Mouse (Mus musculus) hindlimb bud, embryonic 11.5 days (tissue): ENCODE measurements around the gene Ugt1a9.
"Not testable (repeated sequence)": the region's sequence is repeated elsewhere in the genome, so short reads cannot be mapped to it uniquely, and the experiment has no call there.

Experiments
- DNase-seq: peaks from one replicate; pipeline ENCODE4 v3.0.0-alpha.2; 2012; ENCODE audit warnings: low read depth, low spot score; ENCODE audit errors: extremely low spot score

Gene Ugt1a9

DNA sequence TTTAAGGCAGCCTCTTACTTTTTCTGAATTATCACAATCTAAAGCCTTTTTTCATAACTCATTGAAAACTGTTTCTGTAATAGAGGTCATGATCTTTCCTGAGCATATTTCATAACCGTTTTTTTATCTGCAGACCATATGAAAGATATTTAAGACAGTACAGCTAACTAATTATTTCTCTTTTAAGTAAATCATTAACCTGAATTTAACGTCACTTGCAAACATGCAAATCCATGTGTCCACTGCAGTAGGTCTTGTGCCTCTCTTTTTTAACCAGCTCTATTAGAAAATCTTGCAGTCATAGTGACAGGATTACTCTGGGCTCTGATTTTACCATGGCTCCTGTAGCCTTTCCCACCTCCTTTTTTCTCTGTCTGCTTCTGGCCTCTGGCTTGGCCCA, at the start of gene Ugt1a9:
Gene Ugt1a9, plus strand, starts transcription at position 306 of the 400 bp plus-strand sequence.
- DNase-seq = no peak

DNA sequence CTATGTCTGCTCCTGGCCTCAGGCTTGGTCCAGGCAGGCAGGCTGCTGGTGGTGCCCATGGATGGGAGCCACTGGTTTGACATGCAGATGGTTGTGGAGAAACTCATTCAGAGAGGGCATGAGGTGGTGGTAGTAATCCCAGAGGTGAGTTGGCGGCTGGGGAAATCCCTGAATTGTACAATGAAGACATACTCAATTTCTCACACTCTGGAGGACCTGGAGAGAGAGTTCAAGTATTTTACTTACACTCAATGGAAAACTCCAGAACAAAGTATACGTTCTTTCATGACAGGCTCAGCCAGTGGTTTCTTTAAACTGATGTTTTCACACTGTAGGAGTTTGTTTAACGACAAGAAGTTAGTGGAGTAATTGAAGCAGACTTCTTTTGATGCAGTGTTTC, 45.4 kb upstream of the Ugt1a9 start:
- DNase-seq = not testable (repeated sequence)

DNA sequence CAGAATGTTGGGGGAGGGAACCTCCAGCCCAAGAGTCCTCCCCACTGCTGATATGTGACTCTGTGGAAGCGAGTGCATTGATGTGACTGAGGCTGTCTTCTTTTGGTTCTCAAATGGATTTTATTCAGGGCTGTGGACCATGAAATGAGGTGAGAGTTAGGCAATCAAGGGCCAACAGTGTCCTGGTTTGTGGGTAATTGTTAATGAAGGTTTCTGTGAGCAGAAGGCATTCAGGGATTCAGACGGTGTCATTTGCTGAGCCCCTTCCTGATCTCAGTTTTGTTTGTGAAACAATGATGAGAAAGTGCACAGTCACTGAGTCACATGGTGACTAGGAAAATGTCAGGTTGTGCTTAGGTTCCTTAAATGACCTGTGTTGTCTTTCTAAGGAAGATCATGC, 27.6 kb upstream of the Ugt1a9 start:
- not testable (repeated sequence) for DNase-seq

DNA sequence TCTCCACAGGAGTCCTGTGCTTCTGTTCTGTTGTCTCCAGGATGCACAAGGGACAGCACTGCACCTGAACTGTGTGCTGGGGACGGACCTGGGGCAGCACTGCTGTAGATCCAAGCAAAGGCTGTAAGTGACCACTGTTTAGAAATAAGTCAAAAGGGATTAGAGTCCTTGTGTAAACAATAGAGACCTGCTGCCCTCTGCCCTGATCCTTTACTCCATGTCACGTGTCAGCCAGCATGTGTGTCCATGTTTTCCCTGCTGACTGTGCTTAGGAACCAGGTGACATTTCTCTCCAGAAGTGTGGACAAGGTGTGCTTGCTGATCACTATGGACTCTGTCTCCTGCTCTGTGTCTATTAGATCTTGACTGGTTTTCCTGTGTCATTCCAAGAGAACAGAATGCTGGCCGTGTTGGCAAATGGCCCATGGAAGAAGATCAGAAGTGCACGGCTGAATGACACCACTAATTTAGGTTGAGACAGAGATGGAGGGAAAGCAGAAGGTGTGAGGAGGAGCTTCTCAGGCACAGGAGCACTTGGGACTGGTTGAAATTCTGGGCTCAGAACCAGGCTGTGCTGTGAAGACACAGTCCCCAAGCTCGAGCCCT, 25.7 kb upstream of the Ugt1a9 start:
- not testable (repeated sequence) for DNase-seq

DNA sequence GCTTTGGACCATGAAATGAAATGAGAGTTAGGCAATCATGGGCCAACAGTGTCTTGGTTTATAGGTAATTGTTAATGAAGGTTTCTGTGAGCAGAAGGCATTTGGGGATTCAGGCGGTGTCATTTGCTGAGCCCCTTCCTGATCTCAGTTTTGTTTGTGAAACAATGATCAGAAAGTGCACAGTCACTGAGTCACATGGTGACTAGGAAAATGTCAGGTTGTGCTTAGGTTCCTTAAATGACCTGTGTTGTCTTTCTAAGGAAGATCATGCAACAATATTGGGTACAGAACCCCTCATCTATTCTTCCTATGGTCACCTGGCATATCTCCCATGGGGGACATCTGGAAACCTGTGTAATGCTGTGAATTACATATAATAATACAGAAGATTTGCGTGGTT, 23.2 kb upstream of the Ugt1a9 start:
- not testable (repeated sequence) for DNase-seq

DNA sequence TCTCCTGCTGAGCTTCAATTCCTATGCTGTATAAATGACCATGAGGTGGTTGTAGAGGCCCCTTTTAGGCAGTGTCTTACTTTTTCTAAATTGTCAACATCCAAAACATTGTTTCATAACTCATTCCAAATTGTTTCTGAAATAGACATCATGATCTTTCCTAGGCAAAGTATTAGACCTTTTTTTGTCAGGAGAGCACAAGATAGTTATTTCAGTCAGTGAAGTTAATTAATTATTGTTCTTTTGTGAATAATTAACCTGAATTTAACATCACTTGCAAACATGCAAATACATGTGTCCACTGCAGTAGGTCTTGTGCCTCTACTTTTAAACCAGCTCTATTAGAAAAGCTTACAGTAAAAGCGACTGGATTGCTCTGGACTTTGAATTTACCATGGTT, 15.5 kb upstream of the Ugt1a9 start, which contains the start of gene Ugt1a10:
Gene Ugt1a10, plus strand, starts transcription at position 301 of the 400 bp plus-strand sequence.
- DNase-seq = no peak

DNA sequence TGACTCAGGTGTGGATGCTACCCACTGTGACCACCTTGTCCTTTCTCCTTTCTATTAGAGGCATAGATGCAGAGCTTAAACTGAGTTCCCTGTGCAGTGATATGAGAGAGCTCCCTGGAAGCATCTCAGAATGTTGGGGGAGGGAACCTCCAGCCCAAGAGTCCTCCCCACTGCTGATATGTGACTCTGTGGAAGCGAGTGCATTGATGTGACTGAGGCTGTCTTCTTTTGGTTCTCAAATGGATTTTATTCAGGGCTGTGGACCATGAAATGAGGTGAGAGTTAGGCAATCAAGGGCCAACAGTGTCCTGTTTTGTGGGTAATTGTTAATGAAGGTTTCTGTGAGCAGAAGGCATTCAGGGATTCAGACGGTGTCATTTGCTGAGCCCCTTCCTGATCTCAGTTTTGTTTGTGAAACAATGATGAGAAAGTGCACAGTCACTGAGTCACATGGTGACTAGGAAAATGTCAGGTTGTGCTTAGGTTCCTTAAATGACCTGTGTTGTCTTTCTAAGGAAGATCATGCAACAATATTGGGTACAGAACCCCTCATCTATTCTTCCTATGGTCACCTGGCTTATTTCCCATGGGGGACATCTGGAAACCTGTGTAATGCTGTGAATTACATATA, 4.0 kb upstream of the Ugt1a9 start:
- DNase-seq = not testable (repeated sequence)

DNA sequence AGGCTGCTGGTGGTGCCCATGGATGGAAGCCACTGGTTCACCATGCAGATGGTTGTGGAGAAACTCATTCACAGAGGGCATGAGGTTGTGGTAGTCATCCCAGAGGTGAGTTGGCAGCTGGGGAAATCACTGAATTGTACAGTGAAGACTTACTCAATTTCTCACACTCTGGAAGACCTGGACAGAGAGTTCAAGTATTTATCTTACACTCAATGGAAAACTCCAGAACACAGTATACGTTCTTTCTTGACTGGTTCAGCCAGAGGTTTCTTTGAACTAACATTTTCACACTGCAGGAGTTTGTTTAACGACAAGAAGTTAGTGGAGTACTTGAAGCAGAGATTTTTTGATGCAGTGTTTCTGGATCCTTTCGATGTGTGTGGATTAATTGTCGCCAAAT, 302 bp downstream of the Ugt1a9 start:
- DNase-seq = no peak

DNA sequence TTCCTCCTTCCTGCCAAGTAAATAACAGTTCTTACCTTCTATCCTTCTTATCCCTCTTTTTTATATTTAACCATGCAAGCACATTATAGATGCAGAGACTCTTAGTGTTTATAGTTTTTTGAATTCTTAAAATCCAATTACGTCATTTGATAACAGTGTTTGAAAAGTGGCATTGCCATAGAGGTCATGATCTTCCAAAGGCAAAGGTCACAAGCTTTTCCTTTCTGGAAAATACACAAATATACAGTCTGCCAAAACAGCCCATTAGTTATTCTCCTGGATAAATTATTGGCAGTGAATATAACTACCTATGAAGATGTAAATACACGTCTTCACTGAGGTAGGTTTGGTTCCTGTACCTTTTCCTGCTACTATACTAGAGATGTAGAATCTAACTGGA, 3.9 kb downstream of the Ugt1a9 start:
- DNase-seq = no peak

DNA sequence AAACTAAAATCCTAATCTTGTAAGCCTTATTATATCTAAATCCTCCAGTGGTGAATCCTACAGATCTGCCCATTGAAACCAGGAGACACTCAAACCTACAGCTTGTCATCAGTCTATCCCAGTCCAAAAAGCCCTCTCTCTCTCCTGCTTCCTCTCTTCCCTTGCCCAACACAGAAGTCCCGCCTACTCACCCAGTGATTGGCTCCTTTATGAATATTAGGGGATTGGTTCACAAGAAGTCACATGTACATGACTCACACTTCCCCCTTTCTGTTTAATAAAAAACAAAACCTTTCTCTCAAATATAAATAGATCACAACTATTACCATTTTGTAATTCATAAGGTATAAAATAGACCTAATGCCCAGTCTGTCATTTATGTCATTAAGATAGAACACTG, 6.5 kb downstream of the Ugt1a9 start:
- no peak for DNase-seq

DNA sequence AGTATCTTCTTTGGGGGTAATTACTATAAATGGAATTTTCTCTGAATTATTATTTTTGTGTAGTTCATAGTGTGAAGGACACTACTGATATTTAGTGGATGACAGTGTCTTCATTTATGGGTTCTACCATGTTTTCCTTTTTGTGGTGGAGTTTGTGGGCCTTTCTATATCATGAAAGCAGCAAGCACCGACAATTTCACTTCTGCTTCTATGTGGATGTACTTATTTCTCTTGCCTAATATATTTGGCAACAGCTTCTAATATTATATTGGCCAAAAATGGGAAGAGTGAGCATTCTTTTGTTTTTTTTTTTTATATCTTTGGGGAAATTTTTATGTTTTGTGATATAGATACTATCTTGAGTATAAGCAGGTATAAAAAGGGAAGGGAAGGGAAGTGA, 11.1 kb downstream of the Ugt1a9 start:
- DNase-seq = no peak

DNA sequence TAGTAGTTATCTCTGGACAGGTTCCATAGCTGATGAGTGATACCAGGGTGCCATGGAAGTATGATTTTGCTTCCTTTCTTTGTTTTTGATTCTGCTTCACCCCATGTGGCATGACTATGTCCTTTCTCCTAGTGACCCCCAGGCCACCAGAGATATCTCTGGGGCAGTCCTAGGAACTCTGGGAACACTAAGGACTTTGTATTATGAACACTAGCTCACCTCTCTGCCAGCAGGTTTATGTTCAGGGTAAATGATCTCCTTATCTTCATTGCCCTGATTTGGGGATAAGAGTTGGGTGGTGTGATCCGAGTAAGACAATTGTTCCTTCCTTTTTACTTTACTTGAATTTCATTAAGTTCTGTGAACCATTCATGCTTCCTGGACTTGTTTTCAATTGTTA, 15.5 kb downstream of the Ugt1a9 start:
- no peak for DNase-seq

DNA sequence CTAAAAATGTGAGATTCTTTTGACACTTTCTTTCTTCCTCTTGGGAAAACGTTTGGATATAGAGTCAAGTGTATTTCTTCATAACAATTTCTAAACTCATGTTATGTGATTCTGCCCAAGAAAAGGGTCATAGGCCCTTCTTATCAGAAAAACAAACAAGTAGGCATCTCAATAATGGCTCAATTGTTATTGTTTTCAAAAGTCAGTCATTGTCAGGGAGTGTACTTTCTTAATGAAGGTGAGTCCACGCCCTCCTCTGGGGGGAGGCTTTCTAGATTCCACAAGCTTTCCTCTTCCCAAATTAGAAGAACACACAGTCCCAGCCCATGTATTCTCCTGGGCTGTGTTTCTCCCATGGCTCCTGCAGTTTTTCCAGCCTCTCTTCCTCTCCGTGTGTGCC, 16.9 kb downstream of the Ugt1a9 start, which contains the start of gene Ugt1a8:
Gene Ugt1a8, plus strand, starts transcription at position 301 of the 400 bp plus-strand sequence.
- DNase-seq = no peak

DNA sequence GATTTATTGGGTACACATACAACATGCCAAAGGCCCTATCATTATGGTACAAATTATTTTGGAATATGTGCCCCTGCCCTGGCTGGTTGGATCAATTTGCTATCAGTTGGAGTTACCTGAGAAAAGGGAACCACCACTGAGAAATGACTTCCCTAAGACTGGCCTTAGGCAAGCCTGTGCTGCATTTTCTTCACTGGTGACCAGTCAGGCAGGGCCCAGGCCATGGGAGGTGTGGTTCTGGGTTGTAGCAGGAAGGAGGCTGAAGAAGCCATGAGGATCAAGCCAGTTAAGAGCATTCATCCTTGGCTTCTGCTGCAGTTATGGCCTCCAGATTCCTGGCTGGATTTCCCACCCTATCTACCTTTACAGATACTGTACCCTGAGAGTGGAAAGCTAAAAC, 21.7 kb downstream of the Ugt1a9 start:
- no peak for DNase-seq

DNA sequence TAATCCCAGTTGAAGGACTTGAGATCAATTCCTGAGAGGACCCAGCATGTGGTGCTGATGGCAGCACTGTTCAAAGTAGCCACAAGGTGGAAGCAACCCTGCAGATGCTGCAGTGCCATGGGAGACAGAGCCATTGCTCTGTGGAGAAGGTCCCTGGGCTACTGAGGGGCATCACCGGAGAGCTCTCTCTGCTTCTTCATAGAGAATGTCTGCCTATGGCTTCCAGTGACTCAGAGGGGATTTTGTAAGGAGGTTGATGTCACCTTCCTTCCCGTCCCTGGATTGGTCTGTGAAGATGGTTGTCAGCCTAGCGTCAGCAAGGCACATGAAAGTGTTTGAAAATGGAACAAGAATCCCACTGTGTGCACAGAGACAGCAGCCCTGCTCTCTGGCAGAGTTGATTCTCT, 23.7 kb downstream of the Ugt1a9 start:
- not testable (repeated sequence) for DNase-seq

DNA sequence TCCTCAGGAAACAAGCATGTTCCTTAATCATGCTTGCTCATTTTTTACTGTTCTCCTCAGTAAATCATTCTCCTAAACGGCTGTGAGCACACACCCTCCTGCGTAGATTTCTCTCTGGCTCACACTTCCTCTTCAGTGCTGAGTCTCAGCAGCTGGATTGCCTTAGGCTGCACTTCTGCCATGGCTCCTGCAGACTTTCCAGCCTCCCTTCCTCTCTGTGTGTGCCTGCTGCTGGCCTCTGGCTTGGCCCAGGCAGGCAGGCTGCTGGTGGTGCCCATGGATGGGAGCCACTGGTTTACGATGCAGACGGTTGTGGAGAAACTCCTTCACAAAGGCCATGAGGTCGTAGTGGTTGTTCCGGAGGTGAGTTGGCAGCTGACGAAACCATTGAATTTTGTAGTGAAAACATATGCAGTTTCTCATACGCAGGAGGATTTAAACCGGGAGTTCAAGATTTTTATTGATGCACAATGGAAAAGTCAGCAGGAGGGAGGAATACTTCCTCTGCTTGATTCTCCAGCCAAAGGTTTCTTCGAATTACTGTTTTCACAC, 24.4 kb downstream of the Ugt1a9 start, which contains the start of gene Ugt1a7c:
Gene Ugt1a7c, plus strand, starts transcription at position 122 of the 552 bp plus-strand sequence.
- peak; percentile 24 for DNase-seq

DNA sequence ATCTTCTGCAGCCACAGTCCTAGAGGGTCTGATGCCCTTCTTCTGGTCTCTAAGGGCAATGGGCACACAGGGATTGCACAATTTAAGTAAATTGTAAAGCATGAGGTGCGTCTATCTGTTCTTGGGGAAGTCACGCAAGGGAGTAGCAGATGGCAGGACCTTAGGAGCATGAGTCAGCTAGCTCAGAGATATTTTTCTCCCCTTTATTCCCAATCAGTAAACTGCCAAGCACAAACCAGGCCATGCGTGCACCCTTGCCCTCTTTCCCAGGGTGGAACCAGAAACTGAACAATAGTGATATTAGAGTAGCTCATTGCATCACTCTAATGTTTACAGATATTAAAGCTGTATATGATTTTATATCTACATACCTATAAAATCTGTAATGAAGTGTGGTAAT, 27.9 kb downstream of the Ugt1a9 start:
- DNase-seq = not testable (repeated sequence)

DNA sequence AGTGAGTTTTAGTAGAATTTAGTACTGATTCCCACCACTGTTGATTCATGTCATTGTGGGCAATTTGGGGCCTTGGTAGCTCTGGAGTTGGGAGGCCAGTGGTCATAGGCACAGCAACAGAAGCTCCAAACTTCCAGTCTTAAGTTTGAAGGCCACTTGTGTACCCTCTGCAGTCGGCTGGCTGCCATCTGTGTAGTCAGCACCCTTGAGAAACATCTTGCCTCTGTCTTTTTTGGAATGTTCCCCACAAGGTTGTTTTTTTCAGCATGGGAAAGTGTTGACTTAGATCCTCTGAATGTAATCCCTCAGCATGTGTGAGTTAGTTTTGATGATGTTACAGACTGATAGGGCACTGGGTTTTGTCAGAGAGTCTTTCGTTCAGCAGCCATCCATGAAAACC, 29.1 kb downstream of the Ugt1a9 start:
- DNase-seq = not testable (repeated sequence)

DNA sequence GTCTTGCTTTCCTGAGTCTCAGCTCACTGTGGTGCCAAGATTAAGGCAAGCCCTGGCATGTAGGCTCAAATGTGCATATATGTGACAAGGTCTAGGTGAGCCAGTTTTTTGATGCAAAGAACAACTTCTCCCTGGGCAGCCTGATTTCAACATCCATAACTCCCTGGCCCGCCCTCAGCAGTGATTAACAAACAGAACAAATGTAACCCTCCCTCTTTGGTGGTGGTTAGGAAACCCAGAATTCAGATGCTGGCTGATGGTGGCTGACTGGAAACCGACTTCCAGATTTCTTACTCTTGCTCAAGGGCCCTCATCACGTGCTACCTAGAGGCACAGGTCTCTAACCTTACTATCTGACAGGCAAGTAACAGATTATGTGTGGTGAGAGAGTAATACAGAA, 32.4 kb downstream of the Ugt1a9 start, which contains the start of gene Ugt1a6b:
Gene Ugt1a6b, plus strand, starts transcription at position 234 of the 400 bp plus-strand sequence.
- not testable (repeated sequence) for DNase-seq

DNA sequence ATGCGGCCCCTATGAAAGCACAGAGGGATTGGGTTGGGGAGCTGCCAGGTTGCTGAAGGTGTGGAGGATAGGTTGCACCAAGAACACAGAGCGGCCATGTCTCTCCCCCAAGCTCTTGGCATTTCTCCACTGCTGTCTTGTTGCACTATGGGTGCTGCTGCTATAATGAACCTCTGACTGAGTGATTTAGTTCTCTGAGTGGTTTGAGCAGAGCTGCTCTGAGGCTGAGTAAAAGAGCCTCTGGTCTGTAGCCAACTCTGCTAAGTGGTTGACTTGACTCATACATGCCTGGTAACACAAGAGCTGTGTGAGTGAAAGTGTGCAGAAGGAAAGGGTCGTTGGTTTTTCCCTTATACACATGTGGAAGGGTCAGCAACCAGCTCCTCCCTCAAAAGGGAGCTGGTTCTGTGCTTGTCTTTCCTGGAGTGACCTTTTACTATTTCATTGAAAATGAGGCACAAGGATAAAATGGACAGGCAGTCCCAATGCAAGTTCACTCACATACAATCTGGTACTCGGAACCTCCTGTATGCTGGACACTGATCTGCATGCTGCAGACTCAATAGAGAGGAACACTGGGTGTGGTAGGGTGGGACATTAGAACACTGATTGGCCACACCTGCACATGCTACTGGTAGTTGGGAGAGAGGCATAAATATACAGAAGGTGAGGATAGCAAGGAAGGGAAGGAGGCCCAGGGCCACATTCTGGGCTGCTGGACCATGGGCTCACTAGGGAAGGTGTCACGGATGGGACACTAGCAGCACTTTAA, 33.3 kb downstream of the Ugt1a9 start:
- not testable (repeated sequence) for DNase-seq

DNA sequence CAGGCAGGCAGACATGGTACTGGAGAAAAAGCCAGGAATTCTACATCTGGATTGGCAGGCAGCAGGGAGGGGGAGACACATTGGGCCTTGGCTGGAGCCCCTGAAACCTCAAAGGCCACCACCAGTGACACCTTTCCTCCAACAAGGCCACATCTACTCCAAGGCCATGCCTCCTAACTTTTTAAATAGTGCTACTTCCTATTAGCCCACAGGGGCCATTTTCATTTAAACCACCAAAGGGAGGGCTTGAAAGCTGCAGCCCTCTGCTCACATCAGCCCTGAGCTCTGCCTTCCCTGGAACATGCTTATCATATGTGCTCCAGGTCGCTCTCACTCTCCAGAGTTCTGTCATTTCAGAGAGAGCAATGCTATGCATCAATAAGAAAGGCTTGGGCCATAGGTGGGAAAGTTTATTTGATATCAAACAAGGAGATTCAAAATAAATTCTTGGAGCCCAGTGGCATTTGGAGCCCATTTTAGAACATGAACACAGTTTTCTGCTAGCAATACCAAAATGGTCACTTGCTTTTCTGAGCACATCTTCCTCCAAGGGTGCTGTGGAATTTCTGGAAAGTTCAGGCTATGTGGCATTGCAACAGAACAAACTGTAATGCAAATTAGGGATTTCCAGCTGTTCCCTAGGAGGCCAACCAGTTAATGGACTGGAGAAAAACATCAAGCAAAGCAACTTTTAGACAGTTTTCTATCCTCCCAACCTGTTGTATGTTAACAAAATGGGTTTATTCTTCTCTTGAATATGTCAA, 34.2 kb downstream of the Ugt1a9 start:
- no peak for DNase-seq
